Mouse (Mus musculus) heart, embryonic 16.5 days (tissue): ENCODE results near the gene Ptgfrn. TPM values are rescaled to one million over a fixed set of nuclear protein-coding genes. Genes with fewer than 3 reads are reported as not detected.

ENCODE experiments used
- polyA plus RNA-seq: library from polyadenylated mRNA; unstranded; fragments of >200 nt; fragmentation: Nextera tagmentation; extraction: Ambion mirVana; gene quantifications from 2 replicates; pipeline ENCODE4 v1.2.1, GENCODE M21; 2015

Ptgfrn gene
- polyA plus RNA-seq, 1 experiment from 2014 or later = 5.2 TPM

Other genes with a start within 250 kb of the Ptgfrn start
- gene Trim45, start 188.1 kb downstream of the Ptgfrn start, polyA plus RNA-seq = 4.3 and 4.4 TPM in 2 replicates
- 10.4 and 11.9 TPM in 2 replicates for gene Ttf2, start 140.6 kb downstream of the Ptgfrn start, polyA plus RNA-seq
- 0.45 and 0.50 TPM in 2 replicates for gene Cd101, start 80.7 kb downstream of the Ptgfrn start, polyA plus RNA-seq
- 2.0 and 7.8 TPM in 2 replicates for gene Cd2, start 177.7 kb upstream of the Ptgfrn start, polyA plus RNA-seq